Mouse (Mus musculus): ENCODE measurements at regions not wholly inside any gene's neighbourhood (a gene's known extent, or its start where the extent isn't known, plus 50 kb on each side); places are given as distances from the start of the nearest gene placed in this dataset.

GRCm38 (mm10) chr2:54305473-54305872 is 130.6 kb upstream of the Galnt13 start:
- no peak overlapping the region for H3K27ac ChIP-seq
- H3K36me3 ChIP-seq (ENCODE audit: insufficient read depth, low read length): no peaks in the 10 kb centered on the region
- no peak overlapping the region for H3K9ac ChIP-seq (replicated peaks; ENCODE audit: low read length)
- H3K4me2 ChIP-seq (ENCODE audit: low read depth, low read length): no peak overlapping the region
- H3K9me3 ChIP-seq (ENCODE audit: low read length): no peaks in the 10 kb centered on the region
- TF ChIP-seq CTCF (IDR thresholded peaks at IDR 0.05; ENCODE audit: low read depth): no peak
- no peaks in the 10 kb centered on the region for H3K4me1 ChIP-seq (ENCODE audit: insufficient read depth, low read length)
- no peak for DNase-seq (ENCODE audit: low spot score)
- WGBS: 85% methylated on average over 4 of the region's 4 CpGs
- H3K27me3 ChIP-seq (ENCODE audit: insufficient read depth, low read length): no peaks in the 10 kb centered on the region
- H3K4me3 ChIP-seq (ENCODE audit: low read length): no peak overlapping the region
- no peak for ATAC-seq

GRCm38 (mm10) chr2:54318559-54318958 is 117.6 kb upstream of the Galnt13 start:
- H3K4me3 ChIP-seq (ENCODE audit: low read length): no peak overlapping the region
- DNase-seq (ENCODE audit: low spot score): no peak

GRCm38 (mm10) chr2:54366963-54367362 is 69.2 kb upstream of the Galnt13 start:
- no peaks in the 10 kb centered on the region for H3K9me3 ChIP-seq (ENCODE audit: low read length)
- no peak overlapping the region for H3K9ac ChIP-seq (replicated peaks; ENCODE audit: low read length)
- no peak overlapping the region for H3K4me2 ChIP-seq (ENCODE audit: low read depth, low read length)
- no peak for ATAC-seq
- no peaks in the 10 kb centered on the region for H3K36me3 ChIP-seq (ENCODE audit: insufficient read depth, low read length)
- TF ChIP-seq CTCF (IDR thresholded peaks at IDR 0.05; ENCODE audit: low read depth): no peak
- H3K27me3 ChIP-seq (ENCODE audit: insufficient read depth, low read length): no peaks in the 10 kb centered on the region
- DNase-seq (ENCODE audit: low spot score): no peak
- no peak overlapping the region for H3K4me3 ChIP-seq (ENCODE audit: low read length)
- H3K27ac ChIP-seq: no peak overlapping the region
- no peaks in the 10 kb centered on the region for H3K4me1 ChIP-seq (ENCODE audit: insufficient read depth, low read length)
- 74% methylated on average over 3 of the region's 3 CpGs for WGBS

More at GRCm38 (mm10) chr2:54318559-54318958, 117.6 kb upstream of the Galnt13 start:
- Histone ChIP-seq H3K27me3 (ENCODE audit: insufficient read depth, low read length) (no peaks in the 10 kb centered on the region), H3K4me1 (ENCODE audit: insufficient read depth, low read length) (no peaks in the 10 kb centered on the region), H3K36me3 (ENCODE audit: insufficient read depth, low read length) (no peaks in the 10 kb centered on the region), H3K9me3 (ENCODE audit: low read length) (no peaks in the 10 kb centered on the region), H3K27ac (no peak overlapping the region), H3K9ac (replicated peaks; ENCODE audit: low read length) (no peak overlapping the region), H3K4me2 (ENCODE audit: low read depth, low read length) (no peak overlapping the region)
- 54% methylated on average over 3 of the region's 3 CpGs for WGBS
- ATAC-seq: no peak
- no peak for TF ChIP-seq CTCF (IDR thresholded peaks at IDR 0.05; ENCODE audit: low read depth)

GRCm38 (mm10) chr2:54379279-54379678 is 56.8 kb upstream of the Galnt13 start:
- Histone ChIP-seq H3K27ac (no peak overlapping the region), H3K4me3 (ENCODE audit: low read length) (no peak overlapping the region), H3K4me1 (ENCODE audit: insufficient read depth, low read length) (no peaks in the 10 kb centered on the region), H3K9ac (replicated peaks; ENCODE audit: low read length) (no peak overlapping the region), H3K36me3 (ENCODE audit: insufficient read depth, low read length) (no peaks in the 10 kb centered on the region), H3K27me3 (ENCODE audit: insufficient read depth, low read length) (no peaks in the 10 kb centered on the region), H3K4me2 (ENCODE audit: low read depth, low read length) (no peak overlapping the region), H3K9me3 (ENCODE audit: low read length) (no peaks in the 10 kb centered on the region)
- no peak for DNase-seq (ENCODE audit: low spot score)
- 57% methylated on average over 2 of the region's 2 CpGs for WGBS
- no peak for ATAC-seq
- TF ChIP-seq CTCF (IDR thresholded peaks at IDR 0.05; ENCODE audit: low read depth): no peak
